Mouse (Mus musculus) hindbrain, postnatal 0 days (tissue): ENCODE data around the gene Lsm12. TPM values are rescaled to one million over a fixed set of nuclear protein-coding genes. Genes with fewer than 3 reads are reported as not detected.
A peak's percentile ranks its signal among the peaks of the same experiment; 100 is the strongest.

Experiments
- ATAC-seq: fragments of 200-750 bp; cut with Nextera tagmentation; 2 replicates; pipeline ENCODE4 v1.8.0; 2017; ENCODE audit warnings: mild to moderate bottlenecking, moderate TSS enrichment, moderate library complexity
- DNase-seq: peaks from one replicate; pipeline ENCODE4 v3.0.0-alpha.2; 2015; ENCODE audit warnings: low spot score
- H3K27ac ChIP-seq: fragments of 300-500 bp; sonication (generic); 2 replicates; pipeline ENCODE4 v1.5.1; 2014; ENCODE audit warnings: mild to moderate bottlenecking
- H3K27me3 ChIP-seq: fragments of 300-500 bp; sonication (generic); 2 replicates; pipeline ENCODE4 v1.6.1; 2014; ENCODE audit warnings: low read length, mixed read lengths; ENCODE audit not compliant: insufficient read depth
- H3K36me3 ChIP-seq: fragments of 300-500 bp; sonication (generic); 2 replicates; pipeline ENCODE4 v1.6.1; 2014; ENCODE audit warnings: low read length, mixed read lengths; ENCODE audit not compliant: insufficient read depth
- H3K4me1 ChIP-seq: fragments of 300-500 bp; sonication (generic); 2 replicates; pipeline ENCODE4 v1.6.1; 2014; ENCODE audit warnings: antibody characterized with exemption, low read length, mixed read lengths; ENCODE audit not compliant: insufficient read depth
- H3K4me2 ChIP-seq: fragments of 300-500 bp; sonication (generic); 2 replicates; pipeline ENCODE4 v1.6.1; 2014; ENCODE audit warnings: low read depth, mild to moderate bottlenecking, low read length, moderate library complexity, mixed read lengths
- H3K4me3 ChIP-seq: fragments of 300-500 bp; sonication (generic); 2 replicates; pipeline ENCODE4 v1.5.1; 2014; ENCODE audit warnings: low read length
- H3K9ac ChIP-seq: fragments of 300-500 bp; sonication (generic); replicated peaks from 2 replicates; pipeline ENCODE4 v1.6.1; 2014; ENCODE audit warnings: mild to moderate bottlenecking, low read length, moderate library complexity, mixed read lengths
- H3K9me3 ChIP-seq: fragments of 300-500 bp; sonication (generic); 2 replicates; pipeline ENCODE4 v1.6.1; 2016; ENCODE audit warnings: low read length, mixed read lengths
- CTCF ChIP-seq: IDR thresholded peaks from 2 replicates; pipeline ENCODE4 v1.5.1; 2016; ENCODE audit warnings: antibody characterized with exemption, control low read depth, low read depth
- WGBS: fragments of 180-500 bp; shearing (Covaris S2); extraction: QIAGEN DNeasy Blood & Tissue Kit; methylation state at CpG from one replicate; pipeline ENCODE4 v1.1.7; 2014; 5-methylcytosine and 5-hydroxymethylcytosine counted together
- microRNA-seq, 2 experiments: library from miRNA; unstranded; fragments of <30 nt; microRNA quantifications; one replicate each; pipeline ENCODE4; 2016
- polyA plus RNA-seq: library from polyadenylated mRNA; unstranded; fragments of >200 nt; fragmentation: Nextera tagmentation; extraction: Ambion mirVana; gene quantifications from 2 replicates; pipeline ENCODE4 v1.2.1, GENCODE M21; 2015
- total RNA-seq: library from RNA; depleted of rRNA; stranded (reverse); fragments of >200 nt; gene quantifications from 2 replicates; pipeline ENCODE4 v1.2.3, GENCODE M21; 2014; rRNA removed

Gene Lsm12
- total and polyA plus RNA-seq, 2 experiments from 2014 or later = 65.7 to 153 TPM

DNA sequence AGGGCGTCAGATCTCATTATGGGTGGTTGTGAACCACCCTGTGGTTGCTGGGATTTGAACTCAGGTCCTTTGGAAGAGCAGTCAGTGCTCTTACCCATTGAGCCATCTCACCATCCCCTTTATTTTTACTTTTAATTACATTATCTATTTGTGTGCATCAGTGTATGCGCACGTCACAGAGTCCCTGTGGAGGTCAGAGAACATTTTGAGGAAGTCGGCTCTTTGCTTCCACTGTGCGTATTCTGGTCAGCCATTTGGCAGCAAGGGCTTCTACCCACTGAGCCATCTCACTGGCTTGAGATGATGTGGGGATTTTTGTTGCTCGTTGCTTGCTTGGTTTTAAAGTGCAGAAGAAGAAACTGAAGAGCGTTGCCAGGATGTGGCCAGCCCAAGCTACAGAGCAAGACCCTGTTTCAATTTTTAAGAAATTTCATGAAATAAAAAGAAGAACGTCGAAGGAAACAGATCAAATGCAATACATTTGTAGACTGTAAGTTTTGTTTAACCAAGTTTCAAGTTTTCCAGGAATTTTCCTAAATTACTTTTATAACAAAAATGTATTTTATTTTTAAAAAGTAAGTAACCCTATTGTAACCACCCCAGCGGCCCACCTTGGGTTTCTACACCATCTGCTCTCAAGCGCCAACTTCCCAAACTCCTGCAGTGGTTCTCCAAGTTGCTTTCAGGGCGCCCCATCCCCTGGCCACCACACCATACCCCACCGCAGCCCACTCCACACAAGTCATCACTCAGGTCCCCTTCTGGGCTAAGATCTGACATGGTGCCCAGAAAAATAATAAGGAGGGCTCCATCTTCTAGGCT is 47.3 kb downstream of the Lsm12 start:
- peak overlapping the region; percentile 59 for H3K4me2 ChIP-seq
- no peaks in the 10 kb centered on the region for H3K27me3 ChIP-seq
- no peaks in the 10 kb centered on the region for H3K36me3 ChIP-seq
- DNase-seq (no peak), ATAC-seq (no peak)
- WGBS = 44% methylated on average over 13 of the region's 13 CpGs
- no peaks in the 10 kb centered on the region for H3K9me3 ChIP-seq
- no peak for TF ChIP-seq CTCF
- H3K27ac ChIP-seq = no peak overlapping the region
- H3K4me1 ChIP-seq = no peaks in the 10 kb centered on the region
- H3K9ac ChIP-seq = 0 out of 2 replicates have a peak overlapping the region, but pooled peaks have one; percentile 9
- H3K4me3 ChIP-seq = peak overlapping the region; percentile 16

DNA sequence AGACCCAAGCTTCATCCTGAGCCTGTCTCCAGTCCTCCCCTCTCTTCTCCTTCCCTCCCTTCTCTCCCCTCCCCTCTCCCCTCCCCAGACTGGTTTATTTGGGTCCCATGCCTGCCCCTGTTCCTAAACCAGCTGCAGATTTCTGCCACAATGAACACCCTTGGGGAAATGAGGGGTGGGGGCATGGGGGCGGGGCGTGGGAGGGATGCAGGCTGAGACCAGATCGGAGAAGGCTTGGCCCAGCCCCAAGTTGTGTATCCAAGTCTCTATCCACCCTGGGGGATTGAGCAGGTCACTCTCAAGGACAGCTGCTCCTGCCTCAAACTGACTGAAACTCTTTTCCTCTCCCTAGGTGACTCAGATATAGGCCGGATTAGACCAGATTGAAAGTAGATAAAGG is 50.6 kb downstream of the Lsm12 start:
- H3K36me3 ChIP-seq = no peaks in the 10 kb centered on the region
- no peak for TF ChIP-seq CTCF
- ATAC-seq (0 out of 2 replicates have a peak, but pooled peaks have one; percentile 49), DNase-seq (peak; percentile 69)
- H3K9ac ChIP-seq = no peak overlapping the region
- no peaks in the 10 kb centered on the region for H3K9me3 ChIP-seq
- WGBS = 20% methylated on average over 4 of the region's 4 CpGs
- H3K4me2 ChIP-seq = no peak overlapping the region
- H3K4me1 ChIP-seq = no peaks in the 10 kb centered on the region
- H3K27ac ChIP-seq = no peak overlapping the region
- no peaks in the 10 kb centered on the region for H3K27me3 ChIP-seq
- H3K4me3 ChIP-seq = no peak overlapping the region

DNA sequence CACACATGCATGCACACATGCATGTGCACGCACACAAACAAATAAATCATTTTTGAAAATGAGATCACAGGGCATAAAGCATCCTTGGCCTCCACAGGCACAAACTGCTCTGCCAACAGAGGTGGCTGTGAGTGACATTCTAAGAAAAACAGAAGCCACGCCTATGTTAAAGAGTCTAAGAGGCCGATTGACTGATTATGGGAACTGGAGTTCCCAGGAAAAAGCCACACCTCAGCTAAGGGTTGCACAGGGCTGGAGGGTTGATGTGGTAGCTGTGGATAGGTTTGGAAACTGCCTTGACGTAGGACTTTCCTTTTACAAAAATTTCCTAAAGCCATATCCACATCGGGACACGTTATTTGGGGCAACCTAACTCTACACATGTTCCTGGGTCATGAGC is 67.7 kb downstream of the Lsm12 start:
- Histone ChIP-seq H3K4me3 (no peak overlapping the region), H3K27me3 (no peaks in the 10 kb centered on the region), H3K9me3 (no peaks in the 10 kb centered on the region), H3K36me3 (no peaks in the 10 kb centered on the region), H3K27ac (no peak overlapping the region), H3K4me2 (no peak overlapping the region), H3K4me1 (no peaks in the 10 kb centered on the region), H3K9ac (no peak overlapping the region)
- WGBS = 79% methylated on average over 6 of the region's 6 CpGs
- DNase-seq = no peak
- TF ChIP-seq CTCF = no peak
- ATAC-seq = no peak

DNA sequence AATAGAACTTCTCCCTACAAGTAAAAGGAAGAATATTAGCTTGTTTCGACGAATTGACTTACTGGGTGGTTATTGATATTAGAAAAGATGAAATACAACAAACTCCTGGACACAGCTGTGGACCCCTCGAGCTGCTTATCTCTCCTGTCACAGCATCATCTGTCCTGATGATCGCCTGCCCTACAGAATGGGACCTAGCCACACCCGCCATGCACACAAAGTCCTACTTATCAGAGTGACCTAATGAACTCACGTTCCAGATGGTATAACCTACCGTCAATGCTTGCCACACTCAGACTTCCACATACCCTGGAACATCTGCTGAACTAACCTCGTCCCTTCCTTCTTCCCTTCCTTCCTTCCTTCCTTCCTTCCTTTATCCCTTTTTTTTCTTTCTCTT is 68.9 kb downstream of the Lsm12 start:
- Histone ChIP-seq H3K27me3 (no peaks in the 10 kb centered on the region), H3K4me2 (no peak overlapping the region), H3K36me3 (no peaks in the 10 kb centered on the region), H3K9me3 (no peaks in the 10 kb centered on the region), H3K4me1 (no peaks in the 10 kb centered on the region), H3K4me3 (no peak overlapping the region), H3K27ac (no peak overlapping the region), H3K9ac (no peak overlapping the region)
- DNase-seq = no peak
- TF ChIP-seq CTCF = no peak
- 85% methylated on average over 8 of the region's 8 CpGs for WGBS
- no peak for ATAC-seq

Small RNA genes lying within 50 kb of the gene (microRNA-seq; reads per million reads assigned to microRNA genes)
- 0.18 to 0.72 reads per million in 2 experiments for gene Mir8101

Other genes starting within 250 kb of the Lsm12 start
- gene Sost, start 218.3 kb downstream of the Lsm12 start, total RNA-seq = 0.22 TPM in 1 of 2 replicates, not detected in the other
- gene Sost, start 218.3 kb downstream of the Lsm12 start, polyA plus RNA-seq = 0.14 and 0.16 TPM in 2 replicates
- gene Cfap97d1, start 201.0 kb downstream of the Lsm12 start, total RNA-seq = not detected in 2 replicates
- not detected in 2 replicates for gene Cfap97d1, start 201.0 kb downstream of the Lsm12 start, polyA plus RNA-seq
- 52.0 and 80.7 TPM in 2 replicates for gene Dusp3, start 198.3 kb downstream of the Lsm12 start, total RNA-seq
- 44.7 and 45.2 TPM in 2 replicates for gene Dusp3, start 198.3 kb downstream of the Lsm12 start, polyA plus RNA-seq
- 73.5 and 81.3 TPM in 2 replicates for gene Mpp3, start 156.8 kb downstream of the Lsm12 start, total RNA-seq
- gene Mpp3, start 156.8 kb downstream of the Lsm12 start, polyA plus RNA-seq = 53.8 and 54.1 TPM in 2 replicates
- gene Cd300lg, start 143.8 kb downstream of the Lsm12 start, total RNA-seq = 0.05 and 0.29 TPM in 2 replicates
- 0.19 and 0.40 TPM in 2 replicates for gene Cd300lg, start 143.8 kb downstream of the Lsm12 start, polyA plus RNA-seq
- gene Mpp2, start 96.8 kb downstream of the Lsm12 start, total RNA-seq = 49.0 and 49.9 TPM in 2 replicates
- gene Mpp2, start 96.8 kb downstream of the Lsm12 start, polyA plus RNA-seq = 25.5 and 26.0 TPM in 2 replicates
- not detected in 2 replicates for gene Ppy, start 84.0 kb downstream of the Lsm12 start, total RNA-seq
- not detected in 2 replicates for gene Ppy, start 84.0 kb downstream of the Lsm12 start, polyA plus RNA-seq
- gene Pyy, start 77.5 kb downstream of the Lsm12 start, total RNA-seq = 25.8 and 42.9 TPM in 2 replicates
- 5.7 and 9.5 TPM in 2 replicates for gene Pyy, start 77.5 kb downstream of the Lsm12 start, polyA plus RNA-seq
- gene Nags, start 39.8 kb downstream of the Lsm12 start, total RNA-seq = not detected in 2 replicates
- 0.09 and 0.14 TPM in 2 replicates for gene Nags, start 39.8 kb downstream of the Lsm12 start, polyA plus RNA-seq
- 37.4 and 45.4 TPM in 2 replicates for gene Tmem101, start 28.9 kb downstream of the Lsm12 start, total RNA-seq
- 40.6 and 42.5 TPM in 2 replicates for gene Tmem101, start 28.9 kb downstream of the Lsm12 start, polyA plus RNA-seq
- 67.5 and 70.1 TPM in 2 replicates for gene G6pc3, start 4.3 kb upstream of the Lsm12 start, total RNA-seq
- gene G6pc3, start 4.3 kb upstream of the Lsm12 start, polyA plus RNA-seq = 43.8 and 46.2 TPM in 2 replicates
- gene Hdac5, start 44.9 kb upstream of the Lsm12 start, total RNA-seq = 212 and 350 TPM in 2 replicates
- 61.2 and 61.9 TPM in 2 replicates for gene Hdac5, start 44.9 kb upstream of the Lsm12 start, polyA plus RNA-seq
- gene BC030867, start 63.6 kb upstream of the Lsm12 start, total RNA-seq = 2.3 and 2.4 TPM in 2 replicates
- 2.1 and 2.3 TPM in 2 replicates for gene BC030867, start 63.6 kb upstream of the Lsm12 start, polyA plus RNA-seq
- 2.2 and 2.6 TPM in 2 replicates for gene Asb16, start 83.4 kb upstream of the Lsm12 start, total RNA-seq
- 0.29 and 0.41 TPM in 2 replicates for gene Asb16, start 83.4 kb upstream of the Lsm12 start, polyA plus RNA-seq
- gene Tmub2, start 99.6 kb upstream of the Lsm12 start, total RNA-seq = 81.8 and 92.7 TPM in 2 replicates
- 71.0 and 72.2 TPM in 2 replicates for gene Tmub2, start 99.6 kb upstream of the Lsm12 start, polyA plus RNA-seq
- gene Atxn7l3, start 111.3 kb upstream of the Lsm12 start, total RNA-seq = 146 and 149 TPM in 2 replicates
- gene Atxn7l3, start 111.3 kb upstream of the Lsm12 start, polyA plus RNA-seq = 22.8 and 23.7 TPM in 2 replicates
- 53.7 and 63.7 TPM in 2 replicates for gene Ubtf, start 134.4 kb upstream of the Lsm12 start, total RNA-seq
- gene Ubtf, start 134.4 kb upstream of the Lsm12 start, polyA plus RNA-seq = 74.6 and 76.1 TPM in 2 replicates
- gene Slc4a1, start 180.9 kb upstream of the Lsm12 start, total RNA-seq = 0.22 and 0.84 TPM in 2 replicates
- 0.48 and 0.54 TPM in 2 replicates for gene Slc4a1, start 180.9 kb upstream of the Lsm12 start, polyA plus RNA-seq
- gene Rundc3a, start 208.1 kb upstream of the Lsm12 start, total RNA-seq = 310 and 349 TPM in 2 replicates
- 114 and 125 TPM in 2 replicates for gene Rundc3a, start 208.1 kb upstream of the Lsm12 start, polyA plus RNA-seq
- 169 and 194 TPM in 2 replicates for gene Slc25a39, start 222.7 kb upstream of the Lsm12 start, total RNA-seq
- 165 and 176 TPM in 2 replicates for gene Slc25a39, start 222.7 kb upstream of the Lsm12 start, polyA plus RNA-seq
- 85.6 and 98.5 TPM in 2 replicates for gene Grn, start 245.0 kb upstream of the Lsm12 start, total RNA-seq
- 98.4 and 104 TPM in 2 replicates for gene Grn, start 245.0 kb upstream of the Lsm12 start, polyA plus RNA-seq